Mouse (Mus musculus): ENCODE results near the gene Usp19. TPM values are rescaled to one million over a fixed set of nuclear protein-coding genes. Genes with fewer than 3 reads are reported as not detected.

Gene Usp19
- polyA plus RNA-seq, 1 experiment: 107 TPM

GRCm38 (mm10) chr9:108469430-108469829 lies 21.0 kb upstream of the Usp19 start:
- TF ChIP-seq POLR2A (IDR thresholded peaks at IDR 0.05; ENCODE audit: low read depth, low read length) (no peak), CTCF (conservative IDR thresholded peaks at IDR 0.05; ENCODE audit: insufficient read depth, insufficient read length, low read depth, low read length) (no peak)
- Histone ChIP-seq H3K36me3 (ENCODE audit: control insufficient read depth, insufficient read depth, low read length) (no peaks in the 10 kb centered on the region), H3K4me1 (ENCODE audit: control insufficient read depth, insufficient read depth, low read length) (no peaks in the 10 kb centered on the region), H3K27me3 (replicated peaks; ENCODE audit: control insufficient read depth, insufficient read depth, low read length) (no peaks in the 10 kb centered on the region), H3K4me3 (ENCODE audit: insufficient read depth, low read depth, low read length) (no peak overlapping the region), H3K27ac (ENCODE audit: insufficient read depth, low read depth, low read length) (no peak overlapping the region)
- WGBS: 43% methylated on average over 5 of the region's 5 CpGs
- DNase-seq: no peak

GRCm38 (mm10) chr9:108469845-108470244 lies 20.6 kb upstream of the Usp19 start:
- Histone ChIP-seq H3K36me3 (ENCODE audit: control insufficient read depth, insufficient read depth, low read length) (no peaks in the 10 kb centered on the region), H3K27ac (ENCODE audit: insufficient read depth, low read depth, low read length) (no peak overlapping the region), H3K4me3 (ENCODE audit: insufficient read depth, low read depth, low read length) (no peak overlapping the region), H3K4me1 (ENCODE audit: control insufficient read depth, insufficient read depth, low read length) (no peaks in the 10 kb centered on the region), H3K27me3 (replicated peaks; ENCODE audit: control insufficient read depth, insufficient read depth, low read length) (no peaks in the 10 kb centered on the region)
- no peak for TF ChIP-seq CTCF (conservative IDR thresholded peaks at IDR 0.05; ENCODE audit: insufficient read depth, insufficient read length, low read depth, low read length)
- WGBS: 51% methylated on average over 4 of the region's 4 CpGs
- no peak for DNase-seq

- Histone ChIP-seq H3K27ac (ENCODE audit: insufficient read depth, low read depth, low read length) (no peak overlapping the region), H3K36me3 (ENCODE audit: control insufficient read depth, insufficient read depth, low read length) (no peaks in the 10 kb centered on the region), H3K4me3 (ENCODE audit: insufficient read depth, low read depth, low read length) (no peak overlapping the region), H3K4me1 (ENCODE audit: control insufficient read depth, insufficient read depth, low read length) (0 out of 2 replicates have a peak, but pooled peaks cover 6% of the 10 kb centered on the region), H3K27me3 (replicated peaks; ENCODE audit: control insufficient read depth, insufficient read depth, low read length) (no peaks in the 10 kb centered on the region)
- WGBS: 47% methylated on average over 1 of the region's 1 CpGs
- TF ChIP-seq CTCF (conservative IDR thresholded peaks at IDR 0.05; ENCODE audit: insufficient read depth, insufficient read length, low read depth, low read length) (no peak), POLR2A (IDR thresholded peaks at IDR 0.05; ENCODE audit: low read depth, low read length) (no peak)
- DNase-seq: no peak
Observed at GRCm38 (mm10) chr9:108474528-108474927, 15.9 kb upstream of the Usp19 start.

GRCm38 (mm10) chr9:108478638-108479156 lies 11.7 kb upstream of the Usp19 start:
- 0 out of 2 replicates have a peak, but pooled peaks cover 6% of the 10 kb centered on the region for H3K4me1 ChIP-seq (ENCODE audit: control insufficient read depth, insufficient read depth, low read length)
- no peaks in the 10 kb centered on the region for H3K27me3 ChIP-seq (replicated peaks; ENCODE audit: control insufficient read depth, insufficient read depth, low read length)
- H3K36me3 ChIP-seq (ENCODE audit: control insufficient read depth, insufficient read depth, low read length): no peaks in the 10 kb centered on the region
- TF ChIP-seq POLR2A (IDR thresholded peaks at IDR 0.05; ENCODE audit: low read depth, low read length) (no peak), CTCF (conservative IDR thresholded peaks at IDR 0.05; ENCODE audit: insufficient read depth, insufficient read length, low read depth, low read length) (no peak)
- WGBS: under 1% methylated on average over 20 of the region's 20 CpGs
- H3K4me3 ChIP-seq (ENCODE audit: insufficient read depth, low read depth, low read length): peak overlapping the region; percentile 49
- peak; percentile 91 for DNase-seq
- H3K27ac ChIP-seq (ENCODE audit: insufficient read depth, low read depth, low read length): peak overlapping the region; percentile 52

GRCm38 (mm10) chr9:108479241-108479640 lies 11.2 kb upstream of the Usp19 start:
- Histone ChIP-seq H3K4me1 (ENCODE audit: control insufficient read depth, insufficient read depth, low read length) (0 out of 2 replicates have a peak, but pooled peaks cover 6% of the 10 kb centered on the region), H3K27me3 (replicated peaks; ENCODE audit: control insufficient read depth, insufficient read depth, low read length) (no peaks in the 10 kb centered on the region), H3K4me3 (ENCODE audit: insufficient read depth, low read depth, low read length) (peak overlapping the region; percentile 49), H3K36me3 (ENCODE audit: control insufficient read depth, insufficient read depth, low read length) (no peaks in the 10 kb centered on the region), H3K27ac (ENCODE audit: insufficient read depth, low read depth, low read length) (peak overlapping the region; percentile 52)
- no peak for DNase-seq
- 25% methylated on average over 11 of the region's 11 CpGs for WGBS
- TF ChIP-seq CTCF (conservative IDR thresholded peaks at IDR 0.05; ENCODE audit: insufficient read depth, insufficient read length, low read depth, low read length): no peak
- no peak for TF ChIP-seq POLR2A (IDR thresholded peaks at IDR 0.05; ENCODE audit: low read depth, low read length)

- 15% methylated on average over 10 of the region's 10 CpGs for WGBS
- H3K27ac ChIP-seq (ENCODE audit: insufficient read depth, low read depth, low read length): peak within 1 kb of the TSS; percentile 74
Observed at GRCm38 (mm10) chr9:108479721-108480351, 10.6 kb upstream of the Usp19 start, which contains the start of gene Lamb2. Gene Lamb2, plus strand, starts transcription at chr9:108479736.

GRCm38 (mm10) chr9:108480813-108481519 lies 9.4 kb upstream of the Usp19 start:
- H3K27ac ChIP-seq (ENCODE audit: insufficient read depth, low read depth, low read length): no peak overlapping the region

More at GRCm38 (mm10) chr9:108479721-108480351, 10.6 kb upstream of the Usp19 start, which contains the start of gene Lamb2:
- Histone ChIP-seq H3K27me3 (replicated peaks; ENCODE audit: control insufficient read depth, insufficient read depth, low read length) (no peaks in the 10 kb centered on the region), H3K4me1 (ENCODE audit: control insufficient read depth, insufficient read depth, low read length) (0 out of 2 replicates have a peak, but pooled peaks cover 6% of the 10 kb centered on the region), H3K36me3 (ENCODE audit: control insufficient read depth, insufficient read depth, low read length) (no peaks in the 10 kb centered on the region), H3K4me3 (ENCODE audit: insufficient read depth, low read depth, low read length) (peak within 1 kb of the TSS; percentile 69)
- peak; percentile 83 for DNase-seq
- no peak for TF ChIP-seq CTCF (conservative IDR thresholded peaks at IDR 0.05; ENCODE audit: insufficient read depth, insufficient read length, low read depth, low read length)
- peak; percentile 49 for TF ChIP-seq POLR2A (IDR thresholded peaks at IDR 0.05; ENCODE audit: low read depth, low read length)

More at GRCm38 (mm10) chr9:108480813-108481519, 9.4 kb upstream of the Usp19 start:
- 87% methylated on average over 28 of the region's 28 CpGs for WGBS
- H3K36me3 ChIP-seq (ENCODE audit: control insufficient read depth, insufficient read depth, low read length): no peaks in the 10 kb centered on the region
- H3K4me1 ChIP-seq (ENCODE audit: control insufficient read depth, insufficient read depth, low read length): 0 out of 2 replicates have a peak, but pooled peaks cover 6% of the 10 kb centered on the region
- no peaks in the 10 kb centered on the region for H3K27me3 ChIP-seq (replicated peaks; ENCODE audit: control insufficient read depth, insufficient read depth, low read length)
- DNase-seq: no peak
- no peak for TF ChIP-seq CTCF (conservative IDR thresholded peaks at IDR 0.05; ENCODE audit: insufficient read depth, insufficient read length, low read depth, low read length)
- TF ChIP-seq POLR2A (IDR thresholded peaks at IDR 0.05; ENCODE audit: low read depth, low read length): no peak
- H3K4me3 ChIP-seq (ENCODE audit: insufficient read depth, low read depth, low read length): peak overlapping the region; percentile 69; the same call in 1 of the 2 replicates
